Mouse (Mus musculus) heart, adult 11 months (tissue): Measurements from ENCODE around the gene Fam214b.

Experiments used
- DNase-seq: peaks from one replicate; pipeline ENCODE4 v3.0.0; 2022

The Fam214b gene

DNA sequence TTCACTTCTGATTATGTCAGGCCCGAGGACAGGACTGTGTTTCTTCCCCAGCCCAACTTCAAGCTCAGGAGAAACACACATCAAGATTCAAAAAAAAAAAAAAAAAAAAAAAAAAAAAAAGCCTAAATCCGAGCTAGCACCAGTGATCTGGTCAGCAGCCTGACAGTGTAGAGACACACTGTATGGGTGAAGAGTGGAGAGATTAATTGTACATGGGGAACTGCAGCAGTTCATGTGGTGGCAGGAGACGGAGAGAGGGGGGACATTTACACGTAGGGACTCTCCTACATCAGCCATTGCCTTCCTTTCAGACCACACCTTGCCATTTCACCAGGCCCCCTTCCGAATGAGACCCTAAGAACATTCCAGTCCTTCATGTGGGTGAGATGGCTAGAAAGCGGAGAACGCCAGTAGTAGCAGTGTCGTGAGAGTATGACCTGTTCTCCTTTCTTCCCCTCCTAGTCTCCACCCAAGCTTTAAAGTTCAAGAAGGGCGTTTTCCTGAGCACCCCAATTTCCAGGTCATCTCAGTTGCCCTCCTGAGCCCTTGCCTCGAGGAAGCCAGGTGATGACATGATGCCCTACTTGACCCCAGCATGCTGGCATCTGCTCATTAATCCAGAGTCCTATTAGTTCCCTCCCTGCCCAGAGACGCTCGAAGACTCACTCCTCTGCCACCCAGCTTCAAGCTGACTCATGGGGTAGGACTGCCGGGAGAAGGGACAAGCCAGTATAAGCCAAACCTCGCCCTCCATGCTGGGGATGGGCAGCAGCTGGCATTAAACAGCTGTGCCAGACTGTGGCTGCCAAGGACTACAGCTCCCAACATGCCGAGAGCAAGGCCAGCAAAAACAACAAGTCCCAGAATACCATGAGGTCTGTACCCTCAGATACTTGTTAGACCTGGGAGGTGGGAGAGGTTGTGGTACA is 7.2 kb downstream of the Fam214b start:
- DNase-seq = peak; percentile 97

DNA sequence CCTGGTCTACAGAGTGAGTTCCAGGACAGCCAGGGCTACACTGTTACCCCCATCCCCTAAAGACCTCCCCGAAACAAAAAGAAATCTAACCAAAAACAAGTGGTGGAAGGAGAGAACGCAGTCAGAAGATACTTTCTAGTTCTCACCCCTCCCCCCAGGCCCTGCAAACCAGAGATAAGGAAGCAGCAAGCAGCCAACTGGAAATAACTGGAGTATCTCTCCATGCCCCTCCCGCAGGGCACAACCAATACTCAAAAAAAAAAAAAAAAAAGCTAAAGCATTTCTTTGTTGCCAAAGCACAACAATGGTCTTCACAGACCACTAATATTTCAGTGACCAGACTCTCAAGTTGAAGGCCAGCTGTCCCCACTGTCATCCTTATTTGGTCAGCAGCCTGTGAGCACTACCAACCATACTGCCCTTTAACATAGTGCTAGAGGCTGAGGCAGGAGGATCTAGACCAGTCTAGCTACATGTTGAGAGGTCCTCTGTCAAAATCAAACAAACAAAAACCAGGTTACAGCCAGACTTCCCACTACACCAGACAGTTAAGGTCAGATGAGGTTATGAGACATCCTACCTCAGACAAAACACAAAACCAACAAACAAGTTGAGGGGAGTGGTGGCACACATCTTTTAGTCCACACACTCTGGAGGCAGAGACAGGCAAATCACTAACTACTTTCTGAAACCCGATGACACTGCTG is 8.0 kb downstream of the Fam214b start:
- peak; percentile 85 for DNase-seq

DNA sequence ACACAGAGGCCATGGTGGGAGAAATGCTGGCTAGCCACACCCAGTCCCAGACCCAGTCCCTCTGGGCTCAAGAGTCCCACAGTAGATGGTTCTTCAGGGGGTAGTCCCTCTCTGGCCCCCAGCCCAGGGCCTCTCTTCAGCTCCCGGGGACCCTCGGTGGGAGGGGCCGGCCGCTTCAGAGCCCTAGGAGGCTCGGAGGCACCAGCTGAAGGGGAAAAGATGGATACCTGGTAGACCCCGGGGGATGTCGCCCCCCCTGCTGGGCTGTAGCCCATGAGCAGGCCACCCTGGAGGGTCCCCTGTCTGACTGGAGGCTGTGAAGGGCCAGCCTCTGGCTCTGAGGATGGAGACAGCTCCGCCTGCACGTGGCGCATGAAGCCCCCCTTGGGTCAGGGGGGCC is 9.7 kb downstream of the Fam214b start:
- DNase-seq = peak; percentile 94

DNA sequence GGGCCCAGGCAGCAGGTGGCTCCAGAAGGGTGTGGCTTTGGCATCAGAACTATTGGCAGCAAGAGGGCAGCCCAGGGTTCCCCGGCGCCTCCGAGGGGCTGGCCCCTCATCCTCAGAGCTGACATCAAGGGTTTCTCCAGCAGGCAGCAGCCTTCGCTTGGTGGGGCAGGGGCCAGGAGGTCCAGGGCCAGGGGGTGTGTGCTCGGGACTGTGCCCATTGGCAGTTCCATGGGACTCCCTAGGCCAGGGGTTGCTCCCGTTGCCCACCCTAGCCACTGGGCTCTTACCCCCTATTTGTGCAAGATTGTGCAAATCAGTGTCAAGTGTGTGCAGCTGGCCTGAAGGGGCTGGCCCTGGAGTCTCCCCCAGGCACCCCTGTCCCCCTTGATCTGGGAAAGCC is 10.2 kb downstream of the Fam214b start:
- DNase-seq = peak; percentile 92

DNA sequence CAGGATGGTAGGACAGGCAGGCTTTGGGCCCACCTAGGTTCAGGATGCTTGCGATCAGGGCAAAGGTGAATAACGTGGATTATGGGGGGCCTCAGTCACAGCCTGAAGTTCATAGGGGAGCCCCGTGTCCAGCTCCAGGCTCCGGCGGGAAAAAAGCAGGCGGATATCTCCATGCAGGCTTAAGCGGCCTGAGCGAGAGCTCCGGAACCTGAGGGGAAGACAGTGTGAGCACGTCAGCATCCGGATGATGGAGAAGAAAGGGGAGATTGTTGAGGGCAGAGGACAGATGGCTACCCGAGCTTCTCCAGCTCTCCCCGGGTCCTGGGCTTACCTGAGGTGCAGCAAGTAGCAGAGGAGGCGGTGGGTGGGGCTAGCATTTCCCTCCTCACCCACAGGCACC is 12.5 kb downstream of the Fam214b start:
- DNase-seq = peak; percentile 87

DNA sequence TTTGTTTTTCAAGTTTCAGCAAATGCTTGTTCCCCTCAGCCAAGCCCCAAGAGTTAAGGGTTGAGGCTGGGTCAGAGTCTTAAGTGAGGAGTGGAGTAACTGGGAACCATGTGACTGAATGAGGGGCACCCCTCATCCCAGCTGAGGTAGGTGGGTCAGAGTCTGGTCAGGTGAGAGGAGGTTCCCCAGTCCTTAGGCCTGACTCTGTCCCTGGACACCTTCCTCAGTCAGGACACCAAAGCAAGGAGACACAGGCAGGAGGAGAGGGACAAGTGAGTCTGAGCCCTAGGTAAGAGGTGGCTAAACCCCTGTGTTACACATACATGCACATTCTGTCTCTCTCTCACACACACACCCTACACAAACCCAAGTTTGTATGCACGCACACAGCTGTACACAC is 13.5 kb downstream of the Fam214b start:
- DNase-seq = peak; percentile 92

DNA sequence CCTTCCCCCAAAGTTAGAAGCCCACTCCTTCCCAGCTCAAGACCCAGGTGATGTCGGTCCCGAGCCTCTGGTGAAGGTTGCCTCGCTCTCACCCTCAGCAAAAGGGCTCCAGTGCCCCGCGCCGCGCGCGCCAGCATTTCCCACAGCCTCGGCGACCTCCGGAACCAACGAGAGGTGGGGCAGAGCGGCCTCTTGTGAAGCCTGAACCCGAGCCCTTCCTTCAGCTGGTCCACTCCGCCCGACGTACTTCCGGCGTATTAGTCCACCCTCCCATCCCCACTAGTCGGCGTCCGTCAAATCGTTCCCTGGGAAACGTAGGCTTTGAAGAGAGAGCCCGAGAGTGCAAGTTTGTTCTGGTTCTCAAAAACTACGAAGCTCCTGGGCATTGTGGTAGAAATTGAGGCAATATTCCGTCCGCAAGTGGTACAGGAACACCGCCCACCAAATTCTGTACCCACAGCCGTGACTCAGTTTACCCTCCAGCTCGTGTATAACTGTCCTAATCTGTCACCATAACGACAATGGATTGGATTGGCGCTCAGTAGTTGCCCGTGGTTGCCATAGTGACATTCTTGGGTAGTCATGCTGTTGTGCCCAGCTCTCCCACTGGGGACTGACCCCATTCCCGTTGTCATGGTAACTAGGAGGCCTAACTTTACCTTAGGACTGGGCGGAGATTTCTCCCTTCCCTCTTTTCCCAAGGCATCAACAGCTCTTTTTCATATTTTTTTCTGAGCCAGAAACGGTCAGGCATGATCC is 14.6 kb downstream of the Fam214b start, which contains the start of gene Stoml2:
Gene Stoml2, minus strand, starts transcription at position 474 of the 759 bp plus-strand sequence.
- peak; percentile 99 for DNase-seq

DNA sequence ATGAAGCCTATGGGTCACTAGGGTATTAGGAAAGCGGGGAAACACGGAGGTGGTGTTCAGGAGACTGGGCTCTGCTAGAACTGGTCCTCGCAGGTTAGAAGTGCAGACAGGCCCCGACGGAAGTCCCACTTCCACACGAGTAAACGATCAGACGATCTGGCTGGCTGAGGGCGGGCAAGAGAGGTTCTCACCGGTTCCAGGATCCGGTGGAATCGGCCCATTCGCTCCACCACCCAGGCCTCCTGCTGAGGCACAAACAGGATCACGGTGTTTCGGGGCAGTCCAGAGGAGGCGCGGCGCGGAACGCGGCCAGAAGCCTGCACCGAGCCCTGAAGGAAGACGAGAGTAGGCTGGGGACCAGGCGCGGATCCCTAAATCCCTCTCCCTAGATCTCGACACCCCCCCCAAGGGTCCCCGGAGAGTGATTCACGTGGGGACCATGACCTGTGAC is 15.2 kb downstream of the Fam214b start:
- peak; percentile 88 for DNase-seq

DNA sequence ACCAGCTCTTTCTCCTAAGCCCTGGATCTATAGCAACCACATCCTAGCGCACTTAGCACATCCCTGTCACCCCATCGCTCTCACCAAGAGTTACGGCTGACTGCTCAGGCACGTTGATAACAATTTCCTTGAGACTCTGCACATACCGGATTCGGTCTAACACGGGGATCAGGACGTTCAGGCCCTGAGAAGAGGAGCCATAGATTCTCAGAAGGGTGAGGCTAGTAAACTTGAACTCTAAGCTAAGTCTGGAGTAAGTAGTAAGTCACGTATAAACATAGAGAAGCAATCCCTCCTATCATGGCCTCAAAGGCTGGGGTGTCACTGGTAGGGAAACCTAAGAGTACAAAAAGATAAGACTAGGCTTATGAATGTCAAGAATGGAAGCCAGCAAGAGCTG is 15.7 kb downstream of the Fam214b start:
- DNase-seq = peak; percentile 85

DNA sequence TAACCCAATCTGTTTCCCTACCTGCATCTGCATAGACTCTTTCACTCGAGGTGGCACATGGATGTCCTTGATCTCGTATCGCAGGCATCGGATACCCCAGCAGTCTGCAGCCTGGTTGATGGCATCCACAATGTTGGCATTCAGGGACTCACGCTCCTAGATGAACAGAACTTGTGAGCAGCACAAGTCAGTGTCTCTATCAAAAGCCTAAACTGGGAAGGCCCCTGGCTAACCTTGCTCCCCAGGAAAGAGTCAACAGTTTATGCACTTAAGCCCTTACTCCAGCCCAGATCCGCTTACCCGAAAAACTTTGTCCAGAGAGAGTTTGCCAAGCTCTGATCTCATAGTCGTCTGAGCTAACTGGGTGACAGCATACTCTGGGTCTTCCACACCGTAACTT is 16.3 kb downstream of the Fam214b start:
- peak; percentile 86 for DNase-seq

DNA sequence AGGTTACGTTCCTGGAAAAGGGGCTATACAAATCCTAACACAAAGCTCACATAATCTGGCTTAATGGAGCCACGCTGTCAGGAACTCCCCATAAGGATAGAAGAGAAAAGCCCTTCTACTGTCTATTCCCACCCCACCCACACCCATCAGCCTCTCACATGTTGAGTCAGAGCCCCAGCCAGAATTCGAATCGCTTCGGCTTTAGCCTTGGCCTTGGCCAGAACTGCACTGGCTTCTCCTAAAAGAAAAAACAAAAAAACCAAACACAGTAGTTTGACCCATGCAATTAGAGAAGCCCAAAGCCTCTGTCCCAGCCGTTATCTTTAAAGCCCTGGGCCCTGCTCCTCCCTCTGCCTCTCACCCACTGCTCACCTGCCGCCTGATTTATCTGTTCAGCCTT is 16.9 kb downstream of the Fam214b start:
- DNase-seq = no peak

DNA sequence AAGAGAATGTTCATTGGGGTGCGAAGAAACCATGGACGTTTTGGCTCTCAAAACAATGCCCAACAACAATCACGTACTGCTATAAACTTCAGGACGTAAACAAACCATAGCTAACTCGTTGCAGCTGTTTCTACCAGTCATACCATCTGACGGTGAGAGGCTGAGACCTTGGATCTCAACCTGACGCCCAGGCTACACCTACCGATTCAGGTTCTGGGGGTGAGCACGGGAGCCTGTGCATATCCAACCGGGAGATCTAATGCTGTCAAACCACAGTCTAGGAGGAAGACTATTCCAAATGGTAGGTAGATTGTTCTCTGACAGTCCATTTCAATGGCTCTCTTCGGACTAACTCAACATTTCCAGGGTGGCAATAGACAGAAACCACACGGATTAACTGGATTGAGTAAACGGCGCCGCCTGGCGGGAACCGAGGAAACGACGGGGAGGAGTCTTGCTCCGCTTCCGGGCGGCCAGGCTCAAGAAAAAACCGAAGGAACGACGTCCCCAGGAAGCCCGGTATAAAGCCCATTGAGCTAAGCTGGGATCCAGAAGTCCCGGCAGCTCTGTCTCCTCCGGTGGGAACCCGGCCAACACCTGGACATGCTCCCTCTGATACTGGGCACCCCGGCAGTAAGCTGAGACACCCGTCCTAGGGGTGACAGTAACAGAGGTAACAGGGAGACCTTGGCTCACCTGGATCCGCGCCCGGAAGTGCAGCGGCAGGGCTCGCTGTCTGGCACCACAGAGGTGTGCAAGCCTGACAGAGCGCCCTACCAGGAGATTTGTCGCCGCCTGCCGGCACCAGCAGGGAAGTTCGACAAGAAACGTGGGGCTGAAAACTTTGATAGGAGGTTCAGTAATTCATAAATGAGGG is 20.7 kb downstream of the Fam214b start, which contains the start of gene Pigo:
Gene Pigo, minus strand, starts transcription at position 736 of the 877 bp plus-strand sequence.
- peak; percentile 99 for DNase-seq

DNA sequence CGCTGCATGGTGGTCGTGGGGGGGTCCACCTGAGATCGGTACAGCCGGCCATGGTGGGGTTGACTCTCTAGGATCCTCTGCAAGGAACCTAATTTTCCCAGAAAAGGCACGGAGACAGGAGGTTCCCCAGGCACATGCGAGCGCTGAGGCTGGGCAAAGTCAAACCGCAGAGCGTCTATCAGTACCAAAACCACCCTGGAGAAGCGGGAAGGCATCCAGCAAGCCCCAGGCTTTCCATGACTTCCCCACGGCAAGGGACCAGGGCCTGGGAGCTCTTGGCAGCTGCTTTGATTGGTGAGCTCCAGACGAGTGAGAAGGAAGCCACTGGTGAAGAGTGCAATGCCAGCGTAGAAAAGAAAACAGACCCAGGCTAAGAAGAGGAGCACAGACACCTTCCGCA is 21.3 kb downstream of the Fam214b start:
- peak; percentile 93 for DNase-seq

DNA sequence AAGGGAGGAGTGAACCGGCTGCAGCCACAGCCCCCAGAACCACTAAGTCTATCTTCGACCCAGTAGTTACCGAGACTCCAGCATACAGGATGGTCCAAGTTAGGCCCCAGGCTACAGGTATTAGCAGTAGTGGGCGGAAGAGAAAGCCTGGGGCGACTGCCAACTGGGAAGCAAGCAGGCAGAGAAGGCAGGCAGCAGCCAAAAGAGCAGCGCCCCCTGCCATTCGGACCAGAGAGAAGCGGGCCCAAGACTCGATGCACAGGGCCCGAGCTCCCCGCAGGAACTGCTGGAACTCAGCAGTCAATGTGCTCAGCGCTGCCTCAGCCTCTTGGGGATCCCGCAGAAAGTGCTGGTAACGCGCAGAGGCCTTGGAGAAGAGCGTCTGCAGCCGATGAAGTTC is 24.7 kb downstream of the Fam214b start:
- DNase-seq = no peak

DNA sequence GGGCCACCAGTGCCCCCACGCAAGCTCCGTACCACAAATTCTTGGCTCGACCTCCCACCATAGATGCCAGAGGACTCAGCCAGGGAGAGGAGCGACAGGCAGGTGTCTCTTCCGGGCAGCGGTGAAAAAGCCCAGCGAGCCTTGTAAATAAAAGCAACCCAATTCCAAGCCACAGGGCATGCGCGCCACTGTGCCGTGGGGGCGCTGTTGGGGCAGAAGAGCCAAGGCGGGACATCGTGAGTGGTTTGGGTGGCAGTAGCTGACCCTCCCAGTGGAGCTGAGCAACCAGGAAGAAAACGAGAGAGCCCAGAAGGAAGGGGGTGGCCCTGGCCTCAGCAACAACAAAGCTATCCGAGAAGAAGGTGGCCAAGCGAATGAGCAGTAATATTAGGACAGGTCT is 25.1 kb downstream of the Fam214b start:
- DNase-seq = peak; percentile 89

DNA sequence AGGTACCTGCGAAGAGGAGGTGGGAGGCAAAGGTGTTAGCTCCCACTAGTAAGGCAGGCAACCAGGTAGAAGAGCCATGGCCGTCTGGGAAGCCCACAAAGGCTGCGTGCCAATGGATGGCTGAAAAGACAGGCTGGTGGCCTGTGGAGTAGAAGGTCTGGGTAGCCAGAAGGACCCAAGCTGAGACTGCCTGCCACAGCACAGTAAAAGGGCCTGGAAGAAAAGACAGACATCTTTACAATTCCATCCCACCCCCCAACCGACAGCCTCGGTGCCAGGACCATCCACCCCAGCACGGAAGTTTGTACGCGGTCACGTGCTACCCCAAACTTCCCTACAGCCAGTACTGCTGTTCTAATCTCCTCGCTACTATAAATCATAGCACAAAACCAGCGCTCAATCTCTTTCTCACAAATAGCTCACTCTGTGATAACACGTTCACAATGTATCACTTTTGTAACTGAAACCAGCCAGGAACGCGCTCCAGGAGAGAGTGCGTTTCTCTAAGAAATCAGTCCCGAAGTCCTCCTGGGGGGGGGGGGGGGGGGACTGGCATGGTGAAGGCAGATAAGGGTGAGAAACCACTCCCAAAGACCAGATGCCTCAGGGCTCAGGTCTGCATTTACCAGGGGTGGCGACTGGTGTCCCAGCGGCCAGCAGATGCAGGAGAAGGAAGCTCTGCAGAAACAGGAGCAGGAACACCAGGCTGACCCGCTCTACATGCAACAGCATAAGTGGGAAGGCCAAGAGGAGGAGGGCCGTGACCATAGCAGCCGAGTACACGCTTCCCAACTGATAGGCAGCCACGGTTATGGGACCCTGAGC is 26.2 kb downstream of the Fam214b start:
- peak; percentile 93 for DNase-seq

DNA sequence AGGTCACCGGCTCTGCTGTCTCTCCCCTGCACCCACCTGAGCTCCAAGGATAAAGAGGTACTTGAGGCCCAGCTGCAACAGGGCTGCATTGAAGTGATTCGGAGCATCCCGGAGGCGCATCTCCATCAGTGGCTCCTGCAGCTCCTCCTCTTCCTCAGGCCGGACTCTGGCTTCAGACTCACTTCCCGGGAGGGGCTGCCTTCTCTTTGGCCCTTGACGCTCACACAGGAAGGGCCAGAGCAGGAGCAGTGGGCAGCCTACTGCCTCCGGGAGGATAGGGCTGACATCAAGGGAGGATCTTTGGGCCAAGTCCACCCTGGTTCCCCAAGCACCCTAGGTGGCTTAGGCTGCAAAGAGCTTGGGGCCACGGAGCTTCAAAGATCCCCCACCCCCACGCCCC is 26.8 kb downstream of the Fam214b start:
- DNase-seq = peak; percentile 94

DNA sequence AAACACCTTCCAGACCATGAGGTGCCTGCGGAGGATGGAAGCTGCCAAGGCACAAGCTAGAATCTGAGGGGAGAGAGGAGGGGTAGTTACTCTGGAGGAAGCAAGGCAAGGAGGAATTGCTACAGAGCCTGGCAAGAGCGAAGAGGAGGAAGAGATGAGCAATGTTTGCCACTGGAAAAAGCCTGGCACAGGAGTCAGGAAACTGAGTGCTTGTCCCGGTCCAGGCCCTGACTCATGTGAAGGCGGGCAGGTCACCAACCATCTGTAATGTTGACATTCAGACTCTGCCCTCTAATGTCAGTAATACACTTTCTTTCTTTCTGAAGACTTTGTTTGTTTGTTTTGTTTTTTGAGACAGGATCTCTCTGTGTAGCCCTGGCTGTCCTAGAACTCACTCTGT is 27.9 kb downstream of the Fam214b start:
- peak; percentile 87 for DNase-seq

DNA sequence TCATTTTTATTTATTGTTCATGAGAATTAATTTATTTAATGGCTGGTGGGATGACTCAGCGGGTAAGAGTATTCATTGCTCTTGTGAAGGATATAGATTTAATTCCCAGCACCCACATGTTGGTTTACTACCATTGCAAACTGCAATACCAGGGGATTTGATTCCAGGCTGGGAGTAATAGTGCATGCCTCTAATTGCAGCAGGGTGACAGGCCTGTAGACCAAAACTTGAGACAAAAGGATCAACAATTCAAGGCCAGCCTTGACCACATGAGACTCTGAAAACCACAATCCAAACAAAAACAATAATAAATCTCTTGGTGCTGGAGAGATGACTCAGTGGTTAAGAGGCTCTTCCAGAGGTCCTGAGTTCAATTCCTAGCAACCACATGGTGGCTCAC is 33.9 kb downstream of the Fam214b start:
- DNase-seq = no peak

DNA sequence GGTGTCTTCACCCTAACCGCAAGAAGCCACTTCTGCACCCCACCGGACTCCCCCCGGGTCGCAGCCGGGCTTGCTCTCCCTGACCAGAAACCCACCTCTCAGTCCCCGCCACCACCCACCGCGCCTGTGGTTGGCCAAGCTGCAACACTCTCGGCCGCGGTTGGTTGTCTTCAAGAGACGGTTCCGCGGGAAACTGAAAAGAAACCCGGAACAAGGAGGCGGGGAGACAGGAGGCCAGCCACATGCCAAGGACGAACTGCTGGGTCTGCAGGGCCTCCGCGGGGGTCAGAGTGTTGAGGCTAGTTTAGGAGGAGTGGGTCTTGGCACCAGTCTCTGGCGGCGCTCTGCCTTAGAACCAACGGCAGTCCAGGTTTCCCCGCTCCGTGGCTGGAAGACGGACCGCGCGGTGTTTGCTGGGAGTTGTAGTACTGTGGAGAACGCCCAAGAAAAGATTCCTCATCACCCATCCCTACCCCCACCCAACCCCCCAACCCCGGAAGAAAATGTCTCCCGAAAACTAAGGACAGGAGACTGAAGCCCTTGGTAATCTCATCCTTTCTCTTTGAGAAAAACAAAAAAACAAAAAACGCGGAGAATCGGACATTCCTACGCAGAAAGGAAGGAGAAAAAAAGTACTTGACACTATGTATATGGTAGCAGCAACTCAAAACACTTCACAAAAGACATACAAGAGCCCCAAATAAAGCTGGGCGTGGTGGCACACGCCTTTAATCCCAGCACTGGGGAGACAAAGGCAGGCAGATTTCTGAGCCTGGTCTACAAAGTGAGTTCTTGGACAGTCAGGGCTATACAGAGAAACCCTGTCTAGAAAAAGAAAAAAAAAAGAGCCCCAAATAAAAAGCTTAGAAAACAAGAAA is 35.6 kb downstream of the Fam214b start, which contains the start of gene Fancg:
Gene Fancg, minus strand, starts transcription at position 346 of the 878 bp plus-strand sequence.
- peak; percentile 99 for DNase-seq
